Mouse (Mus musculus) heart, postnatal 0 days (tissue): ENCODE measurements at regions not wholly inside any gene's neighbourhood (a gene's known extent, or its start where the extent isn't known, plus 50 kb on each side); places are given as distances from the start of the nearest gene placed in this dataset.
"Not testable (repeated sequence)": the region's sequence is repeated elsewhere in the genome, so short reads cannot be mapped to it uniquely, and the experiment has no call there.

Experiments
- ATAC-seq: fragments of 200-750 bp; cut with Nextera tagmentation; 2 replicates; pipeline ENCODE4 v1.8.0; 2017; ENCODE audit warnings: low read depth, moderate number of reproducible peaks, moderate library complexity; ENCODE audit not compliant: insufficient read depth
- DNase-seq: peaks from one replicate; pipeline ENCODE4 v3.0.0-alpha.2; 2016; ENCODE audit warnings: low spot score
- H3K27ac ChIP-seq: fragments of 300-500 bp; sonication (generic); 2 replicates; pipeline ENCODE4 v1.5.1; 2014; ENCODE audit warnings: low read depth, mild to moderate bottlenecking
- H3K27me3 ChIP-seq: fragments of 300-500 bp; sonication (generic); 2 replicates; pipeline ENCODE4 v1.6.1; 2014; ENCODE audit warnings: low read length, mixed read lengths; ENCODE audit not compliant: control insufficient read depth, insufficient read depth
- H3K36me3 ChIP-seq: fragments of 300-500 bp; sonication (generic); replicated peaks from 2 replicates; pipeline ENCODE4 v1.6.1; 2014; ENCODE audit warnings: low read length, mixed read lengths; ENCODE audit not compliant: control insufficient read depth, insufficient read depth
- H3K4me1 ChIP-seq: fragments of 300-500 bp; sonication (generic); 2 replicates; pipeline ENCODE4 v1.6.1; 2014; ENCODE audit warnings: antibody characterized with exemption; ENCODE audit not compliant: control insufficient read depth, insufficient read depth
- H3K4me2 ChIP-seq: fragments of 300-500 bp; sonication (generic); 2 replicates; pipeline ENCODE4 v1.6.1; 2014; ENCODE audit warnings: low read depth, mild to moderate bottlenecking, low read length, moderate library complexity
- H3K4me3 ChIP-seq: fragments of 300-500 bp; sonication (generic); 2 replicates; pipeline ENCODE4 v1.5.1; 2014; ENCODE audit warnings: low read depth, low read length
- H3K9ac ChIP-seq: fragments of 300-500 bp; sonication (generic); replicated peaks from 2 replicates; pipeline ENCODE4 v1.6.1; 2014; ENCODE audit warnings: low read depth, low read length, mixed read lengths
- H3K9me3 ChIP-seq: fragments of 300-500 bp; sonication (generic); replicated peaks from 2 replicates; pipeline ENCODE4 v1.6.1; 2016; ENCODE audit warnings: low read length; ENCODE audit not compliant: control insufficient read depth
- CTCF ChIP-seq: IDR thresholded peaks from 2 replicates; pipeline ENCODE4 v1.5.1; 2016; ENCODE audit warnings: antibody characterized with exemption, control low read depth, low read depth
- EP300 ChIP-seq: IDR thresholded peaks from 2 replicates; pipeline ENCODE4 v1.6.1; 2016; ENCODE audit warnings: antibody characterized with exemption, low read depth
- WGBS: fragments of 180-500 bp; shearing (Covaris S2); extraction: QIAGEN DNeasy Blood & Tissue Kit; methylation state at CpG from one replicate; pipeline ENCODE4 v1.1.7; 2014; 5-methylcytosine and 5-hydroxymethylcytosine counted together

GRCm38 (mm10) chr13:99671747-99672146, 155.4 kb upstream of the Map1b start:
- Histone ChIP-seq H3K4me3 (no peak overlapping the region), H3K9me3 (no peaks in the 10 kb centered on the region), H3K27me3 (no peaks in the 10 kb centered on the region), H3K36me3 (no peaks in the 10 kb centered on the region), H3K27ac (no peak overlapping the region), H3K9ac (no peak overlapping the region), H3K4me2 (no peak overlapping the region), H3K4me1 (no peaks in the 10 kb centered on the region)
- WGBS, result 91% methylated on average over 10 of the region's 10 CpGs
- TF ChIP-seq CTCF, result no peak
- TF ChIP-seq EP300, result no peak
- ATAC-seq (no peak), DNase-seq (no peak)

- DNase-seq (no peak), ATAC-seq (no peak)
- H3K27ac ChIP-seq, result no peak overlapping the region
Measured at GRCm38 (mm10) chr13:99669987-99670534, 153.7 kb upstream of the Map1b start.

GRCm38 (mm10) chr13:99668613-99669012, 152.3 kb upstream of the Map1b start:
- H3K4me3 ChIP-seq, result no peak overlapping the region
- DNase-seq (no peak), ATAC-seq (no peak)
- no peaks in the 10 kb centered on the region for H3K4me1 ChIP-seq
- no peak overlapping the region for H3K9ac ChIP-seq
- H3K36me3 ChIP-seq, result no peaks in the 10 kb centered on the region
- no peak for TF ChIP-seq EP300
- TF ChIP-seq CTCF, result no peak
- H3K27me3 ChIP-seq, result no peaks in the 10 kb centered on the region
- H3K27ac ChIP-seq, result no peak overlapping the region
- no peaks in the 10 kb centered on the region for H3K9me3 ChIP-seq
- WGBS, result 81% methylated on average over 8 of the region's 8 CpGs
- H3K4me2 ChIP-seq, result no peak overlapping the region

More at GRCm38 (mm10) chr13:99669987-99670534, 153.7 kb upstream of the Map1b start:
- no peaks in the 10 kb centered on the region for H3K36me3 ChIP-seq
- no peak for TF ChIP-seq CTCF
- TF ChIP-seq EP300, result no peak
- H3K4me1 ChIP-seq, result no peaks in the 10 kb centered on the region
- 51% methylated on average over 8 of the region's 8 CpGs for WGBS
- H3K9ac ChIP-seq, result no peak overlapping the region
- no peaks in the 10 kb centered on the region for H3K9me3 ChIP-seq
- H3K4me3 ChIP-seq, result no peak overlapping the region
- no peak overlapping the region for H3K4me2 ChIP-seq
- no peaks in the 10 kb centered on the region for H3K27me3 ChIP-seq

GRCm38 (mm10) chr13:99666086-99666485, 149.7 kb upstream of the Map1b start:
- no peak overlapping the region for H3K9ac ChIP-seq
- WGBS, result 79% methylated on average over 7 of the region's 7 CpGs

GRCm38 (mm10) chr13:99663422-99663821, 147.1 kb upstream of the Map1b start:
- H3K4me2 ChIP-seq, DNase-seq, H3K9me3 ChIP-seq, H3K27ac ChIP-seq, H3K4me1 ChIP-seq, H3K4me3 ChIP-seq, H3K27me3 ChIP-seq, H3K9ac ChIP-seq, ATAC-seq, H3K36me3 ChIP-seq: not testable (repeated sequence)
- WGBS, result 81% methylated on average over 12 of the region's 12 CpGs

More at GRCm38 (mm10) chr13:99666086-99666485, 149.7 kb upstream of the Map1b start:
- DNase-seq (no peak), ATAC-seq (no peak)
- Histone ChIP-seq H3K4me3 (no peak overlapping the region), H3K9me3 (no peaks in the 10 kb centered on the region), H3K4me1 (no peaks in the 10 kb centered on the region), H3K27me3 (no peaks in the 10 kb centered on the region), H3K27ac (no peak overlapping the region), H3K36me3 (no peaks in the 10 kb centered on the region), H3K4me2 (no peak overlapping the region)
- TF ChIP-seq EP300, result no peak
- TF ChIP-seq CTCF, result no peak

GRCm38 (mm10) chr13:99647661-99648204, 131.4 kb upstream of the Map1b start:
- H3K27ac ChIP-seq, result no peak overlapping the region
- H3K4me1 ChIP-seq, result peaks cover 10% of the 10 kb centered on the region
- no peaks in the 10 kb centered on the region for H3K9me3 ChIP-seq
- TF ChIP-seq CTCF (no peak), EP300 (no peak)
- H3K4me2 ChIP-seq, result no peak overlapping the region
- no peaks in the 10 kb centered on the region for H3K36me3 ChIP-seq
- DNase-seq (peak; percentile 17), ATAC-seq (peak; percentile 69)
- no peaks in the 10 kb centered on the region for H3K27me3 ChIP-seq
- no peak overlapping the region for H3K9ac ChIP-seq
- H3K4me3 ChIP-seq, result no peak overlapping the region
- WGBS, result 22% methylated on average over 6 of the region's 6 CpGs
